Mouse (Mus musculus) kidney, postnatal 0 days (tissue): Measurements from ENCODE around the gene Nrxn3. TPM values are rescaled to one million over a fixed set of nuclear protein-coding genes. Genes with fewer than 3 reads are reported as not detected.

ENCODE experiments used
- ATAC-seq: fragments of 200-750 bp; cut with Nextera tagmentation; replicated peaks from 2 replicates; pipeline ENCODE4 v1.8.0; 2017; ENCODE audit warnings: low read depth, moderate number of reproducible peaks, moderate TSS enrichment, moderate library complexity; ENCODE audit not compliant: low FRiP score
- DNase-seq: peaks from one replicate; pipeline ENCODE4 v3.0.0-alpha.2; 2016; ENCODE audit warnings: low spot score
- H3K27ac ChIP-seq: fragments of 300-500 bp; sonication (generic); 2 replicates; pipeline ENCODE4 v1.5.1; 2014; ENCODE audit warnings: mild to moderate bottlenecking
- H3K27me3 ChIP-seq: fragments of 300-500 bp; sonication (generic); 2 replicates; pipeline ENCODE4 v1.6.1; 2014; ENCODE audit warnings: low read length, mixed read lengths; ENCODE audit not compliant: insufficient read depth
- H3K36me3 ChIP-seq: fragments of 300-500 bp; sonication (generic); 2 replicates; pipeline ENCODE4 v1.6.1; 2014; ENCODE audit warnings: low read length, mixed read lengths; ENCODE audit not compliant: insufficient read depth
- H3K4me1 ChIP-seq: fragments of 300-500 bp; sonication (generic); replicated peaks from 2 replicates; pipeline ENCODE4 v1.6.1; 2014; ENCODE audit warnings: antibody characterized with exemption, low read length, mixed read lengths; ENCODE audit not compliant: insufficient read depth
- H3K4me2 ChIP-seq: fragments of 300-500 bp; sonication (generic); 2 replicates; pipeline ENCODE4 v1.6.1; 2014; ENCODE audit warnings: mild to moderate bottlenecking, low read length, moderate library complexity, mixed read lengths
- H3K4me3 ChIP-seq: fragments of 300-500 bp; sonication (generic); replicated peaks from 2 replicates; pipeline ENCODE4 v1.5.1; 2014; ENCODE audit warnings: low read depth, low read length
- H3K9ac ChIP-seq: fragments of 300-500 bp; sonication (generic); 2 replicates; pipeline ENCODE4 v1.6.1; 2014; ENCODE audit warnings: low read depth, low read length
- H3K9me3 ChIP-seq: fragments of 300-500 bp; sonication (generic); replicated peaks from 2 replicates; pipeline ENCODE4 v1.6.1; 2016; ENCODE audit warnings: low read length, inconsistent platforms, mixed read lengths
- CTCF ChIP-seq: IDR thresholded peaks from 2 replicates; pipeline ENCODE4 v1.5.1; 2016; ENCODE audit warnings: antibody characterized with exemption, low read depth, mild to moderate bottlenecking, moderate library complexity
- WGBS: fragments of 180-500 bp; shearing (Covaris S2); extraction: QIAGEN DNeasy Blood & Tissue Kit; methylation state at CpG from one replicate; pipeline ENCODE4 v1.1.7; 2014; 5-methylcytosine and 5-hydroxymethylcytosine counted together
- polyA plus RNA-seq: library from polyadenylated mRNA; unstranded; fragments of >200 nt; fragmentation: Nextera tagmentation; extraction: Ambion mirVana; gene quantifications from 2 replicates; pipeline ENCODE4 v1.2.1, GENCODE M21; 2015

Nrxn3 gene
- polyA plus RNA-seq, 1 experiment from 2014 or later: 3.0 TPM

DNA sequence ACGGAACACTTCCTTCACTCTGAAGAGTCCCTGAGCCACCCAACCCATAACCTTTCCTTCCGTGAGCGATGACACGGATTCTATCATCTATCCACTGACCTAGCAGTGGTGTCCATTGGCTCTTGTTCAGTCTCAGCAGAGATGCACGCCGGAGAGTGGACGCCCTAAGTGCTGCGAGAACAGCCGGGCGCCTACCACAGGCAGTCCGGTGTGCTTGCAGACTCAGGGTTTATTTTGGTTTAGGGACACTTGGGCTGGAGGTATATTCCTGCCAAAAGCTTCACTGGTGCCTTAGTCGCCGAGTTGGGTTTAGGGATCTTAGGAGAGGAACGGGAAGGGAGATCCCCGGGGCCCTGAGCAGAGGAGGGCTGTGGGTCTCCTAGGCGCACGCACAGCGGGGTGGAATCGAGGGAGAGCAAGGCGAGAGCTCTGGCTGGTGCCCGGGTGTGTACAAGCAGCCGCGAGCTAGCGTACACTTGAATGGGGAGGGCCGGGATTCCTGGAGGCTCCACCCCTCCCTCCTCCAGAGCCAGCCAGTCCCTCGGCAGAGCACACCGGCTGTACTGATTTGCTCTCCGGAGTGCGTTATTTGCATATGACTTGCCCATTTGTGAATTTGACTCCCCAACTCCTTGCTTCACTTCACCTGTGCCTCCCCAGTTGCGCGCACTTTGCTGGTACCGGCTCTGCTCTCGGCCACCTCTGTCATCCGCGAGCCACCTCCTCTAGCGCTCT is 1089.3 kb downstream of the Nrxn3 start:
- Histone ChIP-seq H3K27ac (no peak overlapping the region), H3K4me3 (peak overlapping the region; percentile 35), H3K4me1 (peaks cover 9% of the 10 kb centered on the region), H3K27me3 (no peaks in the 10 kb centered on the region), H3K9me3 (no peaks in the 10 kb centered on the region), H3K9ac (peak overlapping the region; percentile 18; the same call in 1 of the 2 replicates), H3K4me2 (peak overlapping the region; percentile 58), H3K36me3 (no peaks in the 10 kb centered on the region)
- ATAC-seq (peak; percentile 98), DNase-seq (peak; percentile 95)
- WGBS: under 1% methylated on average over 36 of the region's 36 CpGs
- TF ChIP-seq CTCF: no peak; the same call in 1 of the 2 replicates

DNA sequence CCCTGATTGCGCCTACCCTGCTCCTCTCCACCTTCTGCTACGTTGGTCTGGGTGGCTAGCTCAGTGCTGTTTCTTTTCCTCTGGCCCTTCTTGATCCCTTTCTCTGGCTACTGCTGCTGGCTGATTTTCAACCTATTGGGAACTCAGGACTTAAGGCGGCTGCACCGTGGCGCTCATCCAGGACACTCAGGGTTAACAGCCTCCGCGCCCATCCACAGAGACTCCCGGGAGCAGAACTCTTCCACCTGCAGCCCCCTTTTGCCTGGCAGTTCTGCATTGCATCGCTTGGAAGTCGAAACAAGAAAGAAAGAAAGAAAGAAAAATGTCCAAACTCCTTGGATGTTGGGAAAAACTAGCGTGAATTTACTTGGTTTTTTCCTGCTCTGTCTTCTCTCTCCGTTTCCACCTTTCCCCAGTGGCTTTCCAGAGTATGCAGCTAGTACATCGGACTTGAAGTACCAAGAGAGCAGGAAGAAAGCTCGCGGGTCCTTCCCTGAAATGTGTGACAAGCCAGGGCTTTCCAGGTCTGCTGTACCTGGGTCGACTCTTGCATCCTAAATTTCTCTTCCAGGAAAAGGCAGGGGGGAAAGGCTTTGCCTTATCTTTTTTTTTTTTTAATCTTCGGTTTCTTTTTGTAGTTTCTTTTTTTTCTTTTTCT is 1090.0 kb downstream of the Nrxn3 start:
- DNase-seq: peak; percentile 27
- Histone ChIP-seq H3K36me3 (no peaks in the 10 kb centered on the region), H3K4me2 (peak overlapping the region; percentile 58), H3K27me3 (no peaks in the 10 kb centered on the region), H3K27ac (no peak overlapping the region), H3K4me3 (peak overlapping the region; percentile 35), H3K4me1 (peaks cover 9% of the 10 kb centered on the region), H3K9me3 (no peaks in the 10 kb centered on the region), H3K9ac (no peak overlapping the region)
- no peak for ATAC-seq
- 2% methylated on average over 17 of the region's 17 CpGs for WGBS
- TF ChIP-seq CTCF: no peak

DNA sequence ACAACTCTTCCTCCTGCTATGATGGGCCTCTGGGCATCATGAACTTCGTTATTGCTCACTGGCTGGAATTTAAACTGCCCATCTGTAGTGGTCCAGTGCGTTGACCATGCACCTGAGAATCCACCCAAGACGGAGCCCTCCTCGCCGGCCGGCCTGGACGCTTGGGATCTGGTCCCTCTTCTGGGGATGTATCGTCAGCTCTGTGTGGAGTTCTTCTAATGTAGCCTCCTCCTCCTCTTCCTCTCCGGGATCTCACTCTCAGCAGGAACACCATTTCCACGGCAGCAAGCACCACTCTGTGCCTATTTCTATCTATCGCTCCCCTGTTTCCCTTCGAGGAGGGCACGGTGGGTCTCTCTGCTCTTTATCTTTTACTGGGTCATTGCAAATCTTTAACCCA is 1090.6 kb downstream of the Nrxn3 start:
- Histone ChIP-seq H3K36me3 (no peaks in the 10 kb centered on the region), H3K27me3 (no peaks in the 10 kb centered on the region), H3K4me1 (peaks cover 9% of the 10 kb centered on the region), H3K27ac (no peak overlapping the region), H3K9ac (no peak overlapping the region), H3K4me3 (no peak overlapping the region), H3K9me3 (no peaks in the 10 kb centered on the region), H3K4me2 (peak overlapping the region; percentile 58)
- DNase-seq: no peak
- WGBS: 11% methylated on average over 13 of the region's 13 CpGs
- TF ChIP-seq CTCF: no peak
- ATAC-seq: no peak

DNA sequence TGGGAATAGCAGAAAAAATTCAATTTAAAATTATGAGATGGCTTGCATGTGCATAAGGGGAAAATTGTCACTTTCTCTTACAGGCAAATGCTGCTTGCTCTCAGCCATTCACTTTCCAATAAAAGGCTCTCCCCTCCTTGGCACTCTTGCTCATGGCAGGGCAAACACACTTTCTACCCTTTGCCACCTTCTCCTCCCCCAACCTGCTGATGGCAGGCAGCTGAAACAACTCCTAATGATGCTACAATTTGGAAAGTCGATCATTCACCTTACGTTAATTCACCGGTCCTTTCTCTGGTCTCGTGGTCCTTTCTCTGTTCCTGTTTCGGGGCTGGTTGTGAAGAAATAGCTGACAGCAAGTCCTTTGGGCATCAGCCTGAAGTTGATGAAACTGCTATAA is 1091.0 kb downstream of the Nrxn3 start:
- Histone ChIP-seq H3K27me3 (no peaks in the 10 kb centered on the region), H3K4me3 (no peak overlapping the region), H3K27ac (no peak overlapping the region), H3K4me2 (0 out of 2 replicates have a peak overlapping the region, but pooled peaks have one; percentile 58), H3K36me3 (no peaks in the 10 kb centered on the region), H3K4me1 (peaks cover 9% of the 10 kb centered on the region), H3K9ac (no peak overlapping the region), H3K9me3 (no peaks in the 10 kb centered on the region)
- 65% methylated on average over 5 of the region's 5 CpGs for WGBS
- DNase-seq (no peak), ATAC-seq (no peak)
- no peak for TF ChIP-seq CTCF

DNA sequence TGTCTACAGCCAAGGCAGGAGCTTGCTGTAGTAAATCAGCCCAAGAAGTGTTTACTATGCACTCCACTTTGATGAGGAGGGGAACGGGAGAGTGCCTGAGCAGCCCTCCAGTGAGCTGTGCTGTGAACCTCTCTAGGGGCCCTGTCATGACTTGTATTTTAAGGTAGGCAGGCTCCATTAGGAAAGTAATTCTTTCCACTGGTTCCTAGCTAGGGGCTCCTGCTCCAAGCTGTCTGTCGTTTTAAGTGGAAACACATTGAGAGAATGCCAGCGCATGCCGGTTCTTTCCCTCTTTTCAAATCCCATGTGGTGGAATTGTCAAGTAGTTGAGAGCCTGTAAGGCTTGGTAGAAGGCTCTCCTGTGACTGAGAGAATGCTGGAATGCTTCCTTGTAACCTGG is 1091.9 kb downstream of the Nrxn3 start:
- WGBS: 64% methylated on average over 4 of the region's 4 CpGs
- no peak overlapping the region for H3K27ac ChIP-seq
- no peaks in the 10 kb centered on the region for H3K9me3 ChIP-seq
- no peak for TF ChIP-seq CTCF
- no peak overlapping the region for H3K9ac ChIP-seq
- no peaks in the 10 kb centered on the region for H3K36me3 ChIP-seq
- H3K4me1 ChIP-seq: peaks cover 9% of the 10 kb centered on the region
- H3K27me3 ChIP-seq: no peaks in the 10 kb centered on the region
- no peak overlapping the region for H3K4me2 ChIP-seq
- no peak overlapping the region for H3K4me3 ChIP-seq
- ATAC-seq (no peak), DNase-seq (no peak)

DNA sequence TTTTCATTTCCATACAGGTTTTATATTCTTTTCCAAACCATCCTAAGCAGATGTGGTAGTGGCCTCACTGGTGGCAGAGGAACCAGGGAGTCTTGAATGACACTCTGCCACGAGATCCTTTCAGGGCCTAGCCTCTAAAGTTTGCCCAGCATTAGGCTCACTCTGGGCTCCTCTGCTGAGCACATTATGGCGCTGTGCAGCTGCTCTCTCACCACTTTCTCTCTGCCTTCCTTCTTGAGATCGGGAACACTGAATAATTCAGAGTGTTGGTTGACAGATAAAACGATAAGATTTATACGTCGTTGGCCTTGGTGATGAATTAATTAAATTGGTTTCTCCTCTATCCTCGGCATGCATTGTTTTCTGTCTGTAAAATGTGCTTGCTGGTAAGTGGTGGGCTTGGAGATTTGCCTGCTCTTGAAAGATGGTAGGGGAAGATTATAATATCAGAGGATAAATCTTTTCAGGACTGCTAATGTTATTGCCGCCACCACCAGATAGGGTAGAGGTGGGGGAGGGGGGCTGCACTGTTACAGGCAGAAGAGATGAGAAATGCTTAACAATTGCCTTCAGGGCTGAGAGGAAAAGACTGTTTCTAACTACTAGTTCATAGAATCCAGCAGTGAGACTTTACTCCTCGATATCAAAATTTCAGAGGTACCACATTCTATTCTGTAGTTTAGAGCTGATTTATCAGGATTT is 1094.5 kb downstream of the Nrxn3 start:
- H3K27ac ChIP-seq: no peak overlapping the region
- no peak overlapping the region for H3K4me2 ChIP-seq
- H3K36me3 ChIP-seq: no peaks in the 10 kb centered on the region
- H3K9me3 ChIP-seq: no peaks in the 10 kb centered on the region
- ATAC-seq (no peak), DNase-seq (no peak)
- whole genome bisulfite sequencing: 60% methylated on average over 9 of the region's 9 CpGs
- no peaks in the 10 kb centered on the region for H3K4me1 ChIP-seq
- no peak overlapping the region for H3K9ac ChIP-seq
- H3K4me3 ChIP-seq: no peak overlapping the region
- no peak for TF ChIP-seq CTCF
- H3K27me3 ChIP-seq: no peaks in the 10 kb centered on the region
